Mouse (Mus musculus) c-Kit-negative CD71-positive TER-119-positive erythroid progenitor cells, embryonic 14.5 days (primary cell): ENCODE results near the gene Tk1.

Experiments used
- DNase-seq: peaks from one replicate; pipeline ENCODE4 v3.0.0-alpha.2; 2013; ENCODE audit warnings: low read depth, low spot score

Tk1 gene

DNA sequence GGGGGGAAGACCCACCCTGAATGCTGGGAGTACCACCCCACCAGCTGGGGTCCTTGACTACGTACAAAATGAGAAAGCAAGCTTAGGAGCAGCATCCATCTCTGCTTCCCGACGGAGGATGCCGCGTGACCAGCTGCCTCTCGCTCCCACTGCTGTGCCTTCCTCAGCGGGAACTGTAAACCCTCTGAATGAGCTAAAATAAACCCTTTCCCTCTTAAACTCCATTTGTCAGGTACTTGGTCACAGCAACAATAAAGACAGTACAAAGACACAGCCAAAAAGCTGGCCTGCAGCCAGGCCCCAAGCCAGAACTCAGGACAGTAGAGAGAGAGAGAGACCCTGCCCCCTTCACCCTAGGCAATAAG lies 56.2 kb downstream of the Tk1 start:
- no peak for DNase-seq

DNA sequence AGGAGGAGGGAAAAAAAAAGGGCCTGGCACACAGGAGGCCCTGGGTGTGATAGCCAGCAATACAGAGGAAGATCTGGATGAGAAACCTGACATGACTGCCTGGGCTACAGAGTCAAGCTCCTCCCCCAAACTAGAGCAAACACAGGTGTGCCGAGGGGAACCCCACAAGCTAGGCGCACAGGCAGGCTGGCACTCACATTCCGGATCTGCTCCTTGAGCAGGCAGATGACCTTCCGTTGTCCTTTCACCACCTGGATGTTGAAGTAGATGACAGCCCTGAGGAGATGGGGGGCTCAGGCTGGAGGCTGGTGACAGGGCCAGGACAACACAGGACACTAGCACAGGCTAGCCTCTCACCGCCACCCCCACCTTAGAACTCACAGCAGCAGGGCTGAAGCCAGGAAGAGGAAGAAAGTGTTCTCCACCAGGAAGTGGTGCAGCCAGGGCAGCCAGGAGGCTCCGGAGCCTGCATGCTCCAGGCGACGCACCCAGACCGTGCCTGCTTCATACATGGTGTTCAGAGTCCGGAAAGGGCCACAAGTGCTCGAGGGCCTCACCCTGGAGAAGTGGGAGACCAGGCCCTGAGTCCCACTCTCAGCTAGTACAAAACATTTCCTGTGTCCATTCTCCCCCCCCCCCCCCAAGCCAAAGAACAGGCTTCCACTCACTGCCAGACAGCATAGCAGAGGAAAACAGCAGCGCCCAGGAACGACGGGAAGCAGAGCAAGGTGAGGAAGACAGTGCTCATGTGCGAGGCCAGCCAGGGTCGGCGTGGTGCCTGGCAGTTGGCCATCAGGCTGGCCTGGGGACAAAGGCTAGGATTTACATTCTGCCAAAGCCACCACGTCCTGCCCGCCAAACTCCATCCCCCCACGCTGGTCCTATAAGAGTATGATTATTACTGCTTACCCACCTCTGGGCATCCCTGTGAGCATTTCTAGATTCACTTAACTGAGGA lies 56.9 kb downstream of the Tk1 start:
- no peak for DNase-seq

DNA sequence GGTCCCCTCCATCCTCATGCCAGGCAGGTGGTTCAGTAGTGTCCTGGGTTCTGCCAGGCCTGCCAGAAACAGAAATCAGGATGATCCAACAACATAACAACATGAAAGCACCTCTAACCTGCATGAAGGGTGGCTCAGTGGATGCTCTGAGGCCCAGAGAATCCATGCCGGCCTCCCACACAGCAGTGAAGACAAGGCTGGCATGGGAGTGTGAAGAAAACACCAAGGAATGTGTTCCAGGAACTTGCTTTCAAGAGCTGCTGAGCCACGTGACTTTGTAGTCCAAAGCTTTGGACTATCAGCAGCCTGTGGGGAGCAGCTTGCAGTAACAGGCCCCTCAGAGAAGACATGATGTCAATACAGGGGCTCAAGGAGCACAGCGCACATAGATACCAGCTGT lies 59.6 kb downstream of the Tk1 start:
- DNase-seq = no peak
